Mouse (Mus musculus) olfactory bulb, adult 2 months (tissue): ENCODE measurements around the gene Odf3.

Experiments used
- CTCF ChIP-seq: fragments of 200-500 bp; IDR thresholded peaks from 2 replicates; pipeline ENCODE4 v1.5.1; 2012; ENCODE audit warnings: low read depth, mild to moderate bottlenecking, low read length, moderate library complexity; ENCODE audit not compliant: insufficient read depth
- POLR2A ChIP-seq: fragments of 200-500 bp; IDR thresholded peaks from 2 replicates; pipeline ENCODE4 v1.6.1; 2012; ENCODE audit warnings: mild to moderate bottlenecking, low read depth, low read length, moderate library complexity; ENCODE audit not compliant: insufficient read depth

DNA sequence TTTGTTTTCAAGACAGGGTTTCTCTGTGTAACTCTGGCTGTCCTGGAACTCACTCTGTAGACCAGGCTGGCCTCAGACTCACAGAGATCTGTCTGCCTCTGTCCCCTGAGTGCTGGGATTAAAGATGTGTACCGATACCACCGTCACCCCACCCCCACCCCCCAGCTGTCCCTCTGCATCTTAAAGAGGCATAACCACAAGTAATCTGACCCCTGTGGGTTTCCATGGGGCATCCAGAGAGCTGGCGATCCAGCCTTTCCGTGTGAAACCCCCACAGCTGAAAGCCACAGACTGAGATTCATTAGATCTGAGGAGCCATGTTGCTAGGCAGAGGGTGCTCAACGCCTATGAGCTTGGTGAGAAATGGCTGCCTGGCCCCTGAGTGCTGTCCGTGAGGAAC lies 12.4 kb downstream of the Odf3 start:
- no peak for TF ChIP-seq CTCF
- TF ChIP-seq POLR2A = no peak
